Mouse (Mus musculus) gastrocnemius, postnatal 10 days (tissue): ENCODE measurements around the gene Dusp9. TPM values are rescaled to one million over a fixed set of nuclear protein-coding genes. Genes with fewer than 3 reads are reported as not detected.

Experiments
- DNase-seq: peaks from one replicate; pipeline ENCODE4 v3.0.0; 2021; ENCODE audit warnings: mixed read lengths
- long read RNA-seq, 2 experiments: library from polyadenylated mRNA; stranded (forward); transcript quantifications; one replicate each; pipeline ENCODE4 v2.0.0; 2021
- total RNA-seq, 2 experiments: library from RNA; stranded (reverse); gene quantifications; 2 replicates each; pipeline ENCODE4 v1.2.3; 2021

Dusp9 gene
- total RNA-seq: under 1 TPM; 0.09 to 0.11 TPM
- long read RNA-seq, experiment 1: 0 reads
- long read RNA-seq, experiment 2: 0 reads

DNA sequence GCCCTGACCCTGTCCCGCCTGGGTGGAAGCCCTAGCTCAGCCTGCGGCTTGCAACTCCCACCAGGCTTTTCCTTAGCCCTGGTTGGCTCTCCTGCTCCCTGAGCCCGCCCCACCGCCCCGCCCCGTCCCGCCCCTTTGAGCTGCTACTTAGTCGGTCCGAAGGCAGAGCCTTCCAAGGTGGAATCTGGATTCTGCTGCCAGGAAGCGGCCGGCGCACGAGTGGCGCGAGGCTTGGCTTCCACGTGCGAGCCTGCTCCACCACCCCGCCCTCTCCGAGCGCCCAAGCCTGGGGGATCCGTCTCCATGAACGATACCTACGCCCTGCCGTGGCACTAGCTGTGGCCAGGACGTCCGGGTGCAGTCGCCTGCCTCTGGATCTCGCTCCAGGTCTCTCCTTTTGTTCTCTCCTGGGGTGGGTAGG lies at the start of gene Dusp9:
Dusp9 (plus strand) TSS at position 165 of the 421 bp plus-strand sequence.
- DNase-seq: no peak

DNA sequence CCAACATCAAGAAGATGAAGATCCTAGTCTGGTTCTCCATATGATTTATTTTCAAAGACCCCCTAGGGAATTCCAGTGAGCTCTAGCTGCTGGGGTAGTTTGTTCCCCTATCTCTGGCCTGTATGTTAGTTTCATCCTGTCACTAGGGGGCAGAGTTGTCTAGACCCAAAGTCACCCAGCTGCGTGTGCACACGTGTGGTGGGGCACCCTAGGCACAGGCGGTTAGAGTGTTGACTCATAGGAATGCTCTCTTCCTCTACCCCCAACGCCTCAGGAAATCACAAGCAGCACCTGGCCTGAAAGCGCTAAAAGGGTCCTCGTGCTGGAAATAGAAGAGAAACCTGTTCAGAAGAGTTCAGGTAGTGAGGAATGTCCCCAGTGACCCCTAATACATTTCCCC lies 46.0 kb upstream of the Dusp9 start:
- DNase-seq: no peak

DNA sequence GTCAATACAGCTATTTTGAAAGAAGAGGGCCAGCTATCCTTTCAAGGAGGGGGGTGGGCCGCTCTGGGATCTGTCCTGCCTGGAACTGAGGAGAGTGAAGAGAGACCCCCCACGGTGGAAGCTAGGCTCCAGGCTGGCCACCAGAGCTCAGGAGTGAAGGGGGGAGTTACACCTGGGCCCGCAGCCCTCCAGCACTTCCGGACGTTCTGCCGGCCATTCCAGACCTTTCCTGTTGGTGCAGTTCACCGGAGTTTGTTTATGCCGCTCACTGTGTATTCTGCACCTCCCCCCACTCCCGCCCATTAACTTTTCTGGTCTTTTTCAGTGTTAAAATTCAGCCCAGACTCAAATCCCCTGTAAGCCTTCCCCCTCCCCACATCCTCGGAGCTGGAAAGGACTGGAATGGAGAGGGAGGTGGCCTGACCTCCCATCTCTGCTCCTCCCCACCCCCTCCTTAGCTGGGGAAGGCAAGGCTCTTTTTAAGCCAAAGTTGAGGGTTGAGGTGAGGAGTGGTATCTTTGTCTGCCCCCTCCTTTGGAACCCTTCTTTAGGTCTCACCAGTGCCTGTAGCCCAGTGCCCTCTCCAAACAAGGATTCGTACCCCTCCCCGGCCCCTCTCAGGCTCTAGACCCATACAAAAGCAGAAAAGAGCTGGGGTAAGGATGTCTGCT lies 44.6 kb upstream of the Dusp9 start:
- DNase-seq: no peak

DNA sequence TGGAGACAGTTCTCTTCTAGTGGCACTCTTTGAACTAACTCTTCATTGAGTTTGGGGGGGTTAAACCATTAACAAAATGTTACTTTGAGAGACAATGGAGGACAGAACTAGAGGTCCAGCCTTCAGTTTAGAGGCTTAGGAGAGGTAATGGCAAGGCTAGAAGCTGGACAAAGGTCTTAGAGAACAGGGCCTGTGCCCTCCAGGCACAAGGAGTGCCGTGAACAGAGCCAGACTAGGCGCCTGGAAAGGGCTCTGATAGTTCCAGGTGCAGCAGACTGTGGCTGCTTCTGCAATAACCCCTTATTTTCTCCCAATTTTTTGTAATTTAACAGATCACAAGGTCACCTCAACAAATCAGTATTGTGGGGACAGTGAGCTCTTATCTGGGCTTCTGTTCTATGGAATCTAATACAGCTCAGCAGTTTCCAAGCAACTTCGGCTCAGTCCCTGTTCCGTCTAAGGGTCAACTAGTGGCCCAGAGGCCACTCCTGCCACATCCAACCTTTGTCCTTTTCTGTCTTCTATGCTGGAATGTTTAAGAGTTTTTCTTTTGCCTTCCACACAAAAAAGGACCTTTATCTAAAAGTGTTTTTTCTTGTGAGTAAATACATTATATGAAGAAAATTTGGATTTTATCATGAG lies 43.8 kb upstream of the Dusp9 start:
- no peak for DNase-seq

DNA sequence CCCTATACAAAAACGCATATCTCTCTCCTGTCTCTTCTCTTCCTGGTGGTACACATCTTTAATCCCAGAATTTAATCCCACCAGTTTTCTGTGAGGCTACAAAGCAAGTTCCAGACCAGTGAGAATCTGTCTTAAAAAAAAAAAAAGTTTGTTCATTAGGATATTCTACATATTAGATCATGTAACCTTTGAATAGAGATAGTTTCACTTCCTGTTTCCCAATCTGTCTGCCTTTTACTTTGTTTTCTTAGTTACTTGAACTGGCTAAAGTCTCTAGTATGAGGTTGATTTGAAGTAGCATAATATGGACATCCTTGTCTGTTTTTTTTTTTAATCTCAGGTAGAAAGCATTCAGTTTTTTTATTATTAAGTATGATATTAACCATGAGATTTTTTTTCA lies 37.8 kb upstream of the Dusp9 start:
- no peak for DNase-seq

DNA sequence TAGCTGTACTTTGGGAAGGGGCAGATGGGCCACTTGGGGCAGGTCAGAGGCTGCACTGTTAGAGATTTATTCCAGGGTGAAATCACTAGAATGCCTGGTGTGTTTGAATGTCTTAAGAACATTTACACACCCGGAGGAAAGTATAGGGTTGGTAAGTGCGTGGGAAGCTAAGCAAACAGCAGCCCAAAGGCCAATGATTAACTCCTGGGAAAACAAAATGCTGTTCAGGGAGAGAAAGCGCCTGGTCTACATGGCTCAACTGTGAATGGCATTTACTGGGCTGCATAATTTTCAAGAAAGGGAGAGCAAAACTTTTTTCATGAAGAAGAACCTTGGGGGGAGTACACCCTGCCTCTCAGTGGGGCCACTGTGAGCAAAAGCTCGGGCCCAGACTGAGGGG lies 25.6 kb upstream of the Dusp9 start:
- DNase-seq: no peak

DNA sequence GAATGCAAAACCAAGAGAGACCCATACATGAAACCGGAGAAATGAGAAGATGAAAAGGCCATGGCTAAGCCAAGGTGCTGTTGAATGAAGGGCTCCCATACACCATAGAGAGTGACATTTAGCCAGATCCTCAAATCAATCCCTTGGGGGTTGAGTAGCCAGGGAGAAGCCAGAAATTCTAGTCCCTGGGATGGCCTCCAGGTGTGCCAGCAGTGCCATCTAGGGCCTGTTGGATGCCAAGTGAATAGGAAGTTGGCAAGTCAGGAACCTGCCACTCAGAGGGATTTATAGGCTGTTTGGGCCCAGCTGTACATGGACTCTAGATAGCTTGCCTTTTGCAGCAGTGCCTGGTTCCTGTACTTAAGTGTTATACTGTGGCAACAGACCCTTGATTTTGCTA lies 23.3 kb upstream of the Dusp9 start:
- DNase-seq: no peak

DNA sequence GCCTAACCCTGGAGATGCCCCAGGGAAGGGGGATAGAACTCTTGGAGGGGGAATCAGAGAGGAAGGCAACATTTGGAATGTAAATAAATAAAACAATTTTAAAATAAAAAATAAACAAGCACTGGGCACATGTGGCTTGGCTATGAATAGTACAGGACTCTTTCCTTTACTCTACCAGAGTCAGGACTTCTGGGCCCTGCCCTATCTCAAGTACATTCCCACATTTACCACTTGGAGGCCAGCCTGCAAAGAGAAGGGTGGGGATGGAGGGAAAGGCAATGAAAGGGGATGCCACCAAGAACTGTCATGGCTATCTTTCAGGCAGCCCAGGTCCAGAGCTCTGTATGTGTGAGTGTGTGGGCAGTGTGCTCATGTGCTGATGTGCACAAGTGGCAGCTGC lies 19.8 kb upstream of the Dusp9 start:
- no peak for DNase-seq

DNA sequence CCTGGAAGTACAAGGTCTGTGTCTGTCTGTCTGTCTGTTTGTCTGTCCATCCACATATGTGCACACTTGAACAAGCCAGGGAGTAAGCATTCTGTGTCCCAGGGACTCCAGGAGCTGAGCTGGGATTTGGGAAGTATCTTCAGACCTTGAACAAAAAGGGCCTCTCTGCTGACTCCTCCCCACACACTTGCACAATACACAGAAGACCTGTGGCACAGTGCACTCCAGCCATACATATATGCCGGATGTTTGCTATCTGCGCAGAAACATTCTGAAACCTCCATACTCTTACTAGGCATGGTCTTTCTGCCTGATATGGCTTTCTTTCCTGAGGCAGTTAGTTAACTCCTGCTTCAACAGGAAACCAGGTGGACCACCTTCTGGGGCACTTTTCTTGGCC lies 19.3 kb upstream of the Dusp9 start:
- DNase-seq: no peak

DNA sequence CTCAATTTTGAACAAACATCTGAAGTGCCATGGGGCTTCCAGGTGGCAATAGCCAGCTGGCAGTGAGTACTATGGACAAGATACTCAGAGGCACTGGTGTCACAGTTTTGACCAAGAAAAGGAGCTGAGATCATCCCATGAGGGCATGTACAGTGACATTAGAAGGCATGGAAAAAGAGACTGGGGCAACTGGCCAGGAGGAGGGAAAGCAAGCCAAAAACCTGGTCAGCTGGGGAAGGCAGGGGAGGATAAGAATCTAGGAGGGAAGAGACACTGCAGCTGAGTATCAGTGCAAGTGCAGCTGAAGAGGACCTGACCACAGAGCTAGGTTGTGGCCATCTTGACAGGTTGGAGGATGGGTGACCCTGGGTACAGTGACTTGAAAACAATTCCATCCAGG lies 12.2 kb upstream of the Dusp9 start:
- no peak for DNase-seq

DNA sequence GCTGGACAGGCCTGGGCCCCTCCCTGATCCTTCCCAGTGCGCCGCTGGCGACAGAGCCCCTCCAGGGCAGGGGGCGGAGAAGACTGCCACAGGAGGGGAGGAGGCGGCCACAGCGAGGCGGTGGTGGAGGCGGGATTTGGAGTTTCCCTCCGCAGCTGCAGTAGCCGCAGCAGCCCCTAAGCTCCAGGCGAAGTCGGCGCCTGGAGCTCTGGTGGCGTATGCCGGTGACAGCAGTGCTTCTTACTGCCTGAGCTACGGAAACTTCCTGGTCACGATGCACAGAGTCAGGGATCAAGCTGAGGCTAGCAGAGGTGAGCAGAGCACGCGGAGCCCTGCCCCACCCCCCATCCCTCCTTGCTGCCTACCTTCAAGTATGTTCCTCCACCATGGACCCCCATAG lies 3.8 kb upstream of the Dusp9 start:
- DNase-seq: no peak

DNA sequence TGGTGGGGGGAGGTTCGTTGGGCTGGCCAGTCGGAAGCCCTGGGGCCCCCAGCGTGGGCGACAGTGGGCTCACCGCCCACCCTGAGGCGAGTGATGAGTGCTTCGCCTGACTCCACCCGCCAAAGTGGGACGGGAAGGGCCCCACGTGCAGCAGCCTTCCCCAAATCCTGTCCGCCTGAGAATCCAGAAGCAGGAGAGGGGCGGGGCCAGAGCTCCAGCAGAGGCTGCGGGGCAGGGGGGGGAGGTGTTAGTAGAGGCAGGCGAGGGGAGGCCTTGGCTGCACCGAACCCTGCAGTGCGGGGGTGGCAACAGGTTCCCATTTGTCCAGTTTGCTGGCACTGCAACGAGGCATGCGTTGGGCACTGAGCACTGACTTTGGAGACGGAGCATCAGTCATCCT lies 1.8 kb upstream of the Dusp9 start:
- no peak for DNase-seq

DNA sequence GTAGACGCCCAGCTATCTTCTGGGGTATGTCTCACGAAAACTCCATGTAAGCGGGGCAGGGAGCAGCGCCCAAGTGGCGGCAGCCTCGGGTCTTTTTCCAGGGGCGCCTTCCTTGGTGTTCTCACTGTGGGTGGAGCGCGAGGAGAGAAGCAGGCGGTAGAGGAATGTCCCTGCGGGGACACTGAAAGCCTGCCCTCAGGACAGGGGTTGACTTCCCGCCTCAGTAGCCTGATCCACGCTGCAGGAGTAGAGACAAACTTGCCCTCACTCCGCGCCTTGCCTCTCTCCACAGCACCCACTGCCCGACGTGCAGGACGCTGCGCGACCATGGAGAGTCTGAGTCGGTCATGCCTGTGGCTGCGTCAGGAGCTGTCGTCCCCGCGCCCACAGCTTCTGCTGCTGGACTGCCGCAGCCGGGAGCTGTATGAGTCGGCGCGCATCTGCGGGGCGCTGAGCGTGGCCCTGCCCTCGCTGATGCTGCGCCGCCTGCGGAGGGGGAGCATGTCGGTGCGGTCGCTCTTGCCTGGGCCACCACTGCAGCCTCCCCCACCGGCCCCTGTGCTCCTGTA lies 766 bp downstream of the Dusp9 start:
- DNase-seq: no peak

DNA sequence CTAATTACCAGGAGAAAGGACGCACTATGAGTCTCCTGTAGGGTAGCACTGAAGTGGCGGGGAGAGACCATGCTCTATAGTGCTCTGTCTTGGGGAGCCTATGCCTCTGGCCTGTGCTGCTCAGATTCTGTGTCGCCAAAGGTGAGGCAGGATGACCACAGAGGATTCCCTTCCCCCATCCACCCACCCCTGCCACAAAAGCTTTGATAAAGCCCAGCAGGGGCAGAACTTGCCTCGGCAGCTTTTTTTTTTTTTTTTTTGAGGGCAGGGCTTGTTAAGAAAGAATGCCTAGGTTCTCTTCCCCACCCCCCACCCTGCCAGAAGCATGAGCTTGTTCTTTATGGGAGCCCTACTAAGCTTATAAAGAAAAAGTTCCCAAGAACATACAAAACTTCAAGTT lies 5.9 kb downstream of the Dusp9 start:
- DNase-seq: no peak

DNA sequence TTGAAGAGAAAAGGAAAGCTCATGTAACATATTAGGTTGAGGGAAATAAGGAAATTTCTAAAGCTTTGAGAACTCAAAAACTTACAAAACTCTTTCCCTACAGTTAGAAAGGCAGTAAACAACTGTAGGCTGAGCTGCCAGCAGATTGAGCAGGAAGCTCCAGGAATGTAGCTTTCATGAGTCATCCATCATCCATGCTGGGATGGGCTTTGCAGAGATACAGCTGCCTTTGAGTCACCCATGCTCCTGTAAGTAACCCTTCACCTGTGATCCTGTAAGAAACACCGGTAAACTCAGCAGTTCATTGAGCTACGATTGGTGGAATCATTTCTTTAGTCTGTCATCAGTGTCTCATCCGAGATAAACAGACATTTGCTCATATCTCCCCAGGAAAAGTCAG lies 11.7 kb downstream of the Dusp9 start:
- DNase-seq: no peak

DNA sequence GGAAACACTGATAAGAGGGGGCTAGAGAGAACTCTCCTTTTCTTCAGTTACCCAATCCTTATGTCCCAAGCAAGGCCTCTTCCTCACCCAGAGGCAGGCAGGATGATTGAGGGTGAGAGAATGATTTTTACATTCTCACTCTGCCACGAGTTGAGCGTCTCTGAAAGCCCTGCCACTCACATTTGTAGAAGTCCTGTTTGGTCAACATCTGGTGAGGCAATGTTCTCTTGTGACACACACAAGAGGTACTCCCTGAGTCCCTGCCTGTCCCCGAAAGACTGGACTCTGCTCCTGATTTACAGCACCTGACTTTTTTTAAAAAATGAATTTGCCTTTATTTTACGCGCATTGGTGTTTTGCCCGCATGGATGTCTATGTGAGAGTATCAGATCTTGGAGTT lies 14.2 kb downstream of the Dusp9 start:
- DNase-seq: no peak

DNA sequence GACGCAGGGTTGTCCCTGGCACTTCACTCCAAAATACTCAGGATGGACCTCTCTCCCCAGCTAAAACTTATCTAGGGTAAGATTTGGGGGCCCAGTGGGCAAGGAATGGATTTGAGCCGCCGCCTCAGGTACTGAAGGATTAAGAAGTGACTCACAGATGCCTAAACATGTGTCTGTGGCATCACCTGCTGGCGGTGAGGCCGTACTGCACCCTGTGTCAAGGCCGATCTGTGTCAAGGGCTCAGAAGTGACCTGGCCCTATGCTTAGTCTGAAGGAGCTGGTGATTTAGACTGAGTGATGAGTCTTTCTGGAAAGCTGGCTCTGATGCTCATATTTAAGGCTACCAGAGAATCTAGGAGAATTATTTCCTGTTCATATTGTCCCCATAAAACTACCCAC lies 15.0 kb downstream of the Dusp9 start:
- DNase-seq: peak; percentile 63

DNA sequence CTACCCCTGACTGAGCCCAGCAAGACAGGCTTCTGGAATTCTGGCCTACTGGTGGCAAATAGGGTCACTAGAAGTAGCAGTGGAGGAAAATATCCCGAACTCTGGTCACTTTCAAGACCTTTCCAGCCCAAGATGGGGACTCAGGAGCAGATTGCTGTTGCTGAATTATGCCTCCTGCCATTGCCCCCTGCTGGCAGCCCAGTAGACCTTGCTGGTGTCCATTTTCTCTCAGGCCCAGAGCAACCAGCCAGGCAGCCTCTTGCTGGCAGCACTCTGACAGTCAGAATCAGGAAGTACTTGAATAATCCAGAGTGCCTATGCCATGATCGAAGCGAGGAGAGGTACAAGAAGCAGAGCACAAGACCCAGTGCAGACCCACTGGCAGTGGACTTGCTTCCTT lies 16.3 kb downstream of the Dusp9 start:
- DNase-seq: no peak

DNA sequence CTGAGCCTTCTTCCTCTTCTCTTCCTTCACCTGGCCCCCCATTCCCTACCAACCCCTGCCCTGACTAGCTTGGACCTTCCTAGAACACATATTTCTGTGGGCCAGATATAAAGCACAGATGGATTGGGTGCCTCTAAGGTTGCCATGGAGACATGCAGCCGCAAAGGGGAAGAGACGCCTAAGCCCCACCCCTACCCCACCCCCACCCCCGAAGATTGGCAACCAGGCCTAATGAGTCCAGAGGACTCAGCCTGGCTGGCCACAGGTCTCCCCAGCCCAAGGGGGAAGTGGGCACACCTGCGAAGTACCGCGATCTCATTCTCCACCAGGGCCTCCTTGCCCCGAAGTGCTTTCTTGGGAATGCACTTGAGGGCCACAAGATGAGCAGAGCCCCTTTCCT lies 19.2 kb downstream of the Dusp9 start:
- DNase-seq: no peak

DNA sequence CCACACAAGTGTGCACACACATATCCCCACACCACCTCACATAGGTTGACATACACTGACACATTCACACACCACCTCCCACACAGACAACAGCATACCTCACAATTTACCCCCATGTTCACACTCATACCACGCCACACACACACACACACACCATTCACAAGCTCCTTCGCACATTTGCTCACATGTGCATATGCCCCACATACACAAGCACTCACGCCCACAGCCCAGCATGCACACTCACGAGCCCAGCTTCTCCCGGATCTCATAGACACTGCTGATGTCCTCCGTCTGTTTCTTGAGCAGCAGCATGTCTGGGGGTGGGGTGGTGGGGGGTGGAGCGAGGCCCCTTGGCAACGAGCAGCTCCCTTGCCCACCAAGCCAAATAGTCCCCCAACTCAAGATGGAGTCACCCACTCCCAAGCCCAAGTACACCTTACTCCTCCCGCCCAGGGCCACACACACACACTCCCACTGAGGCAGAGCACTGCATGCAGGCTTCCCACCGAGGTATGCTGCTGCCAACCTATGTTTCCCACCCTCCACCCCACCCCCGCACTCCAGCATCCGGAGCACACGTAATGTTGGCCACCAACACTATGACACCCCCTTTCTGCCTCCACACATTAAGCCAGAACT lies 19.8 kb downstream of the Dusp9 start:
- no peak for DNase-seq

DNA sequence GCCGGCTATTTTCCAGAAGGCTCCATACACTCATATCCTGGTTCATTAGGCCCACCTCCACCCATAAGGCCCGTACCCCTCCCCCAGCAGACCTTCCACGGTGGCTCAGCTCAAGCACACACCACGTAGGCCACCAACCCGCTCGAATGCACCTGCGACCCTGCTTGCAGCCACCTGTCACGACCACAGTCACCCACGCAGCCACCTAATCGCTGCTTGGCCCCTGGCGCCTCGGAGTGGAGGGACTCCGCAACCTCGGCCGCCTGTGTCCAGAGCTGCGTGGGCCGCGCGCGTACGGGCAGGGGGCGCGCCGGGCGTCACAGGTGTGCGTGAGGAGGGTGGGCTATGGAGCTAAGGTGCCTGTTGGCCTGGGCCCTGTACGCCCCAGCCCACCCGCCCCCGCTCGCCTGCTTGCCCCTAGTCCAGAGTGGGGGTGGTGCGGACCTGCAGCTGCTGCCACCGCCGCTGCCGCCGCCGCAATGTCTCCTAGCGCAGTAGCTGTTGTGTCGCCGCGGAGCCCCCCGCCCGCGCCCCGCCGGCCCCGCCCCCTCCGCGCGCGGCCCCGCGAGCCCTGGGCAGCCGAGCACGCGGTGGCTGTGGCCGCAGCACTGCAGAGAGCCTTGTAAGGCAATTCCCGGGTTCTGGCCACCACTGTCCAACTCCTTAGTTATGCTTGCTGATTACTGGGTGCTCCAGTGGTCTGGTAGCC lies 20.5 kb downstream of the Dusp9 start, which contains the start of gene Pnck:
Pnck (minus strand) TSS at position 543 of the 709 bp plus-strand sequence.
- no peak for DNase-seq

DNA sequence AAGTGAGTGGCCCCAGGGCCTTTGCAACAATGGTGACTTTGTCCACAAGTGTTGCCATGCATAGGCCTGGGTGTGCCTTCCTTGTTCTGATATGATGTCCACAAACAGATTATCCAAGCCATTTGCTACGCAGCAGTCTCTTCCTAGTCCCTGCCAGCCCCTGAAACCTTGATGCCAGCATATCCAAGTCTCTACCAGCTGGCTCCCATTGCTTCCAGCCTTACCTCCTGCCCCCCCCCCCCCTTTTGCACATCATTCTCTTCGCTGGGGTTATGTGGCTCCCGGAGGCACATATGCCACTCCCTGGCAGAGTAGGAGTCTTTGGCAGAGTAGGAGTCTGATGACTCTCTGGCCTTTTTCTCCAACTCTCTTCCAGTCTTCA lies 21.1 kb downstream of the Dusp9 start:
- no peak for DNase-seq

DNA sequence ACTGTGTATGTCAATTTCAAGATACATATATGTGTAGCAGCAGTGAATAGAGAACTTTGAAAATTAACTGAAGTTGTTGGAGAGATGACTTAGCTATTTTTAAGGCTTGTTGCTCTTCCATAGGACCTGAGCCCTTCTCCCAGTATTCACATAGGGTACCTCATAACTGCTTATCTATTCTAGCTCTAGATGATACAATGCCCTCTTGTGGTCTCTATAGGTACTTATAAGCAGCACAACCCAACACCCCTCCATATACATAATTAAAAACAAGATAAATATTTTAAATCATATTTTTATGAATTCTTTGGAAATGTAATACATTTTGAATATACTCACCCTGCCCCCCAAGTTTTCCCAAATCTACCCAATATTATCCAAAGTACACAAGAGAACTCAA lies 23.9 kb downstream of the Dusp9 start:
- no peak for DNase-seq
